Mouse (Mus musculus) left cerebral cortex, adult 8-10 months (tissue): ENCODE results near the gene Rbfox2. TPM values are rescaled to one million over a fixed set of nuclear protein-coding genes. Genes with fewer than 3 reads are reported as not detected.
"Not testable (repeated sequence)": the region's sequence is repeated elsewhere in the genome, so short reads cannot be mapped to it uniquely, and the experiment has no call there.

ENCODE experiments used
- DNase-seq, 2 experiments: peaks; one replicate each; pipeline ENCODE4 v3.0.0; 2022; ENCODE audit warnings: low spot score in 2 of 2
- total RNA-seq, 4 experiments: library from RNA; stranded (reverse); gene quantifications; 2 replicates each; pipeline ENCODE4 v1.2.4; 2022

The Rbfox2 gene
- total RNA-seq, 4 experiments from 2014 or later: 211 to 245 (median 225) TPM

GRCm38 (mm10) chr15:77071501-77071900, 235.3 kb downstream of the Rbfox2 start:
- peak in 1 of 2 experiments; percentile 20 for DNase-seq

- no peak for DNase-seq
Observed at GRCm38 (mm10) chr15:77070745-77071268, 236.0 kb downstream of the Rbfox2 start.

GRCm38 (mm10) chr15:77069019-77069418, 237.8 kb downstream of the Rbfox2 start:
- peak in 1 of 2 experiments; percentile 73 for DNase-seq

- peak in 1 of 2 experiments; percentile 51 for DNase-seq
Observed at GRCm38 (mm10) chr15:77068439-77068861, 238.4 kb downstream of the Rbfox2 start.

- DNase-seq: peak in 1 of 2 experiments; percentile 59
Observed at GRCm38 (mm10) chr15:77066233-77066632, 240.6 kb downstream of the Rbfox2 start.

- no peak for DNase-seq
Observed at GRCm38 (mm10) chr15:77065259-77065852, 241.4 kb downstream of the Rbfox2 start.

- DNase-seq: no peak
Observed at GRCm38 (mm10) chr15:77062746-77063145, 244.1 kb downstream of the Rbfox2 start.

- not testable (repeated sequence) for DNase-seq
Observed at GRCm38 (mm10) chr15:77059416-77059815, 247.4 kb downstream of the Rbfox2 start.

GRCm38 (mm10) chr15:77058566-77058965, 248.2 kb downstream of the Rbfox2 start:
- DNase-seq: no peak

- DNase-seq: no peak
Observed at GRCm38 (mm10) chr15:77056791-77057051, 250.1 kb downstream of the Rbfox2 start.

- no peak for DNase-seq
Observed at GRCm38 (mm10) chr15:77056001-77056790, 250.6 kb downstream of the Rbfox2 start.

GRCm38 (mm10) chr15:77054611-77055175, 252.1 kb downstream of the Rbfox2 start:
- no peak for DNase-seq

GRCm38 (mm10) chr15:77053021-77053420, 253.8 kb downstream of the Rbfox2 start:
- no peak for DNase-seq

GRCm38 (mm10) chr15:77052176-77052575, 254.6 kb downstream of the Rbfox2 start:
- no peak for DNase-seq

GRCm38 (mm10) chr15:77050570-77050969, 256.2 kb downstream of the Rbfox2 start, which contains the start of gene Mb:
Mb (minus strand) TSS chr15:77050670.
- DNase-seq: no peak

- DNase-seq: no peak
Observed at GRCm38 (mm10) chr15:77045609-77046008, 261.2 kb downstream of the Rbfox2 start.

GRCm38 (mm10) chr15:77044597-77045320, 262.0 kb downstream of the Rbfox2 start, which contains the start of gene Apol6:
Apol6 (plus strand) TSS chr15:77044729.
- no peak for DNase-seq

GRCm38 (mm10) chr15:77040784-77041183, 266.0 kb downstream of the Rbfox2 start:
- DNase-seq: no peak

- no peak for DNase-seq
Observed at GRCm38 (mm10) chr15:77039211-77039700, 267.5 kb downstream of the Rbfox2 start.

GRCm38 (mm10) chr15:77037278-77038161, 269.3 kb downstream of the Rbfox2 start:
- DNase-seq: peak in 1 of 2 experiments; percentile 34

GRCm38 (mm10) chr15:77036989-77037277, 269.9 kb downstream of the Rbfox2 start:
- no peak for DNase-seq
